Mouse (Mus musculus) hindbrain, embryonic 16.5 days (tissue): Measurements from ENCODE around the gene Clec1a. TPM values are rescaled to one million over a fixed set of nuclear protein-coding genes. Genes with fewer than 3 reads are reported as not detected.
"Not testable (repeated sequence)": the region's sequence is repeated elsewhere in the genome, so short reads cannot be mapped to it uniquely, and the experiment has no call there.

Experiments used
- ATAC-seq: fragments of 200-750 bp; cut with Nextera tagmentation; 2 replicates; pipeline ENCODE4 v1.8.0; 2017; ENCODE audit warnings: moderate TSS enrichment, moderate library complexity
- H3K27ac ChIP-seq: fragments of 300-500 bp; sonication (generic); 2 replicates; pipeline ENCODE4 v1.5.1; 2014; ENCODE audit warnings: low read depth, mild to moderate bottlenecking, control low read depth, low read length, moderate library complexity
- H3K27me3 ChIP-seq: fragments of 300-500 bp; sonication (generic); replicated peaks from 2 replicates; pipeline ENCODE4 v1.6.1; 2014; ENCODE audit warnings: low read length; ENCODE audit not compliant: control insufficient read depth, insufficient read depth
- H3K36me3 ChIP-seq: fragments of 300-500 bp; sonication (generic); 2 replicates; pipeline ENCODE4 v1.6.1; 2014; ENCODE audit warnings: mild to moderate bottlenecking, low read length, moderate library complexity, mixed read lengths; ENCODE audit not compliant: control insufficient read depth, insufficient read depth
- H3K4me1 ChIP-seq: fragments of 300-500 bp; sonication (generic); 2 replicates; pipeline ENCODE4 v1.6.1; 2014; ENCODE audit warnings: low read depth, low read length; ENCODE audit not compliant: control insufficient read depth, insufficient read depth
- H3K4me2 ChIP-seq: fragments of 300-500 bp; sonication (generic); 2 replicates; pipeline ENCODE4 v1.6.1; 2014; ENCODE audit warnings: mild to moderate bottlenecking, low read length, control low read depth, moderate library complexity
- H3K4me3 ChIP-seq: fragments of 300-500 bp; sonication (generic); 2 replicates; pipeline ENCODE4 v1.5.1; 2014; ENCODE audit warnings: mild to moderate bottlenecking, low read length, control low read depth, moderate library complexity
- H3K9ac ChIP-seq: fragments of 300-500 bp; sonication (generic); 2 replicates; pipeline ENCODE4 v1.6.1; 2014; ENCODE audit warnings: low read depth, mild to moderate bottlenecking, control low read depth, low read length, moderate library complexity
- H3K9me3 ChIP-seq: fragments of 300-500 bp; sonication (generic); 2 replicates; pipeline ENCODE4 v1.6.1; 2014; ENCODE audit warnings: mild to moderate bottlenecking, low read length, moderate library complexity; ENCODE audit not compliant: control insufficient read depth
- WGBS: fragments of 180-500 bp; shearing (Covaris S2); extraction: QIAGEN DNeasy Blood & Tissue Kit; methylation state at CpG from one replicate; pipeline ENCODE4 v1.1.7; 2014; 5-methylcytosine and 5-hydroxymethylcytosine counted together
- polyA plus RNA-seq: library from polyadenylated mRNA; unstranded; fragments of >200 nt; fragmentation: Nextera tagmentation; extraction: Ambion mirVana; gene quantifications from 2 replicates; pipeline ENCODE4 v1.2.1, GENCODE M21; 2015

Clec1a gene
- polyA plus RNA-seq = 2.5 and 3.2 TPM in 2 replicates

GRCm38 (mm10) chr6:129451411-129452039 lies at the start of gene Clec1a:
Gene Clec1a, minus strand, starts transcription at chr6:129452000.
- H3K4me3 ChIP-seq = no peak within 1 kb of the TSS
- ATAC-seq = peak; percentile 63
- no peaks in the 10 kb centered on the region for H3K36me3 ChIP-seq
- H3K9ac ChIP-seq = peak within 1 kb of the TSS; percentile 3; the same call in 1 of the 2 replicates
- H3K9me3 ChIP-seq = no peaks in the 10 kb centered on the region
- H3K4me2 ChIP-seq = peak within 1 kb of the TSS; percentile 10
- no peaks in the 10 kb centered on the region for H3K4me1 ChIP-seq
- no peaks in the 10 kb centered on the region for H3K27me3 ChIP-seq
- H3K27ac ChIP-seq = no peak within 1 kb of the TSS
- 56% methylated on average over 13 of the region's 13 CpGs for WGBS

- not testable (repeated sequence) for H3K36me3 ChIP-seq, H3K4me2 ChIP-seq, H3K4me1 ChIP-seq, H3K9me3 ChIP-seq, H3K27ac ChIP-seq, H3K4me3 ChIP-seq, H3K9ac ChIP-seq, H3K27me3 ChIP-seq, ATAC-seq
- WGBS = 100% methylated on average over 1 of the region's 1 CpGs
Observed at GRCm38 (mm10) chr6:129499516-129499915, 47.7 kb upstream of the Clec1a start.

GRCm38 (mm10) chr6:129497345-129498218 lies 45.8 kb upstream of the Clec1a start:
- no peak overlapping the region for H3K4me2 ChIP-seq
- no peak for ATAC-seq
- 90% methylated on average over 3 of the region's 3 CpGs for WGBS
- H3K27ac ChIP-seq = no peak overlapping the region
- H3K9me3 ChIP-seq = no peaks in the 10 kb centered on the region
- no peak overlapping the region for H3K9ac ChIP-seq
- H3K4me1 ChIP-seq = no peaks in the 10 kb centered on the region
- no peaks in the 10 kb centered on the region for H3K27me3 ChIP-seq
- H3K4me3 ChIP-seq = no peak overlapping the region
- H3K36me3 ChIP-seq = no peaks in the 10 kb centered on the region

- H3K9ac ChIP-seq = no peak overlapping the region
- no peak overlapping the region for H3K27ac ChIP-seq
- 87% methylated on average over 4 of the region's 4 CpGs for WGBS
- H3K27me3 ChIP-seq = no peaks in the 10 kb centered on the region
- H3K4me2 ChIP-seq = no peak overlapping the region
- no peak overlapping the region for H3K4me3 ChIP-seq
- H3K9me3 ChIP-seq = no peaks in the 10 kb centered on the region
- H3K4me1 ChIP-seq = no peaks in the 10 kb centered on the region
- H3K36me3 ChIP-seq = no peaks in the 10 kb centered on the region
- ATAC-seq = no peak
Observed at GRCm38 (mm10) chr6:129494924-129495323, 43.1 kb upstream of the Clec1a start.

GRCm38 (mm10) chr6:129480089-129480958 lies 28.5 kb upstream of the Clec1a start:
- peak overlapping the region; percentile 12 for H3K4me2 ChIP-seq
- no peak overlapping the region for H3K4me3 ChIP-seq
- no peaks in the 10 kb centered on the region for H3K27me3 ChIP-seq
- H3K36me3 ChIP-seq = no peaks in the 10 kb centered on the region
- peaks cover 3% of the 10 kb centered on the region; the same call in 1 of the 2 replicates for H3K4me1 ChIP-seq
- WGBS = 46% methylated on average over 8 of the region's 8 CpGs
- peak; percentile 94 for ATAC-seq
- no peak overlapping the region for H3K9ac ChIP-seq
- H3K9me3 ChIP-seq = no peaks in the 10 kb centered on the region
- peak overlapping the region; percentile 73 for H3K27ac ChIP-seq

- no peak for ATAC-seq
- no peak overlapping the region for H3K9ac ChIP-seq
- no peaks in the 10 kb centered on the region for H3K36me3 ChIP-seq
- no peak overlapping the region for H3K27ac ChIP-seq
- H3K4me3 ChIP-seq = no peak overlapping the region
- peaks cover 3% of the 10 kb centered on the region; the same call in 1 of the 2 replicates for H3K4me1 ChIP-seq
- 37% methylated on average over 13 of the region's 13 CpGs for WGBS
- no peak overlapping the region for H3K4me2 ChIP-seq
- no peaks in the 10 kb centered on the region for H3K9me3 ChIP-seq
- no peaks in the 10 kb centered on the region for H3K27me3 ChIP-seq
Observed at GRCm38 (mm10) chr6:129476404-129477126, 24.8 kb upstream of the Clec1a start.

- no peak for ATAC-seq
- 89% methylated on average over 5 of the region's 5 CpGs for WGBS
- Histone ChIP-seq H3K4me1 (no peaks in the 10 kb centered on the region), H3K4me2 (no peak overlapping the region), H3K27ac (no peak overlapping the region), H3K27me3 (no peaks in the 10 kb centered on the region), H3K9me3 (no peaks in the 10 kb centered on the region), H3K4me3 (no peak overlapping the region), H3K9ac (no peak overlapping the region), H3K36me3 (no peaks in the 10 kb centered on the region)
Observed at GRCm38 (mm10) chr6:129472627-129473026, 20.8 kb upstream of the Clec1a start.

- 90% methylated on average over 6 of the region's 6 CpGs for WGBS
- no peak overlapping the region for H3K27ac ChIP-seq
Observed at GRCm38 (mm10) chr6:129471386-129471785, 19.6 kb upstream of the Clec1a start.

More at GRCm38 (mm10) chr6:129471386-129471785, 19.6 kb upstream of the Clec1a start:
- Histone ChIP-seq H3K4me3 (no peak overlapping the region), H3K9me3 (no peaks in the 10 kb centered on the region), H3K36me3 (no peaks in the 10 kb centered on the region), H3K27me3 (no peaks in the 10 kb centered on the region), H3K4me2 (no peak overlapping the region), H3K4me1 (no peaks in the 10 kb centered on the region), H3K9ac (no peak overlapping the region)
- no peak for ATAC-seq
